Mouse (Mus musculus) liver, embryonic 14.5 days (tissue): ENCODE results near the gene Hinfp.
A peak's percentile ranks its signal among the peaks of the same experiment; 100 is the strongest.

ENCODE experiments used
- CTCF ChIP-seq: IDR thresholded peaks from 2 replicates; pipeline ENCODE4 v1.5.1; 2016; ENCODE audit warnings: antibody characterized with exemption, low read depth, control low read depth
- EP300 ChIP-seq: IDR thresholded peaks from 2 replicates; pipeline ENCODE4 v1.6.1; 2016; ENCODE audit warnings: antibody characterized with exemption, low read depth

DNA sequence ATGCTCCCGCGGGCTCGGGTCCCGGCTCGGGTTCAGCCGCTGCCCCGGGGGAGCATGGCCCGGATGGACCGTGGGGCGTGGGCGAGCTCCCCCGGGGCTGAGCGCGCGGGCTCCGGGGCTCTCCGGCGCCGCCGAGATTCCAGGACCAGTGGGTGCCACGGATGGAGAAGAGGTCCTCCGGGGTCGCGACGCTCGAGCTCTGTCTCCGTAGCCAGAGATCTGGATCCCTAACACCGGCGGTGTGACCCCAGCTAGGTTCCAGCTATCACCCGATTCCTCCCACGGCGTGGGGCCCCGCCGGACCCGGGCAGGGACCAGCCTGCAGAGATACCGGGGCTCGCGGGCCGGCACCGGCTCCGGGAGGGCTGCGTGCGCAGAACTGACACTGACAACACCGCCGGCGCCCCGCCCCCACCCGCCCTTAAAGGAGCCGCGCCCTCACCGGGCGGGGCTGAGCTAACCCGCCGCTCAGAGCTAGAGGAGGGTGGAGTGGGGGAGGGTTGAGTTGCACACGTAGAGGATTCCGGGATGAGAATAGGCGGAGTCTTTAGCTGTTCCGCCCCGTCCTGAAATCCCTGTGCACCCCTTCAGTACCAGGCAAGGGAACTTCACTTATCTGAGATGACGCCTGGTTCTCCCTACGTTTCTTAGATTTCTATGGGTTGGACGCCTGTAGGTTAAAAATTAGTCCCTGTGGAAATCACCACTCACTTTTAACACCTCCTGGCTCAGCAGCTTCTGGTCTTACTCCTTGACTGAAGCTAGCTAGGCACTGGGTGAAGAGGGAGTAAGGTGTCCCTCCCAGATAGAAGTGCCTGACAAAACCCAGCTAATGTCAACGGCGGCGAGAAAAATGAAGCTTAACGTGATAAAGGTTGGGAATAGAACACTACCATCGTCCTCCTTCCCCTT lies 14.7 kb upstream of the Hinfp start, which contains the start of gene C2cd2l:
- TF ChIP-seq CTCF (no peak), EP300 (peak; percentile 17; the same call in 1 of the 2 replicates)
